Mouse (Mus musculus): ENCODE measurements around the gene Tssk2.

The Tssk2 gene

GRCm38 (mm10) chr16:17945081-17945831, 46.8 kb downstream of the Tssk2 start:
- in situ Hi-C loops (cut with MboI, MseI): no loop called here

DNA sequence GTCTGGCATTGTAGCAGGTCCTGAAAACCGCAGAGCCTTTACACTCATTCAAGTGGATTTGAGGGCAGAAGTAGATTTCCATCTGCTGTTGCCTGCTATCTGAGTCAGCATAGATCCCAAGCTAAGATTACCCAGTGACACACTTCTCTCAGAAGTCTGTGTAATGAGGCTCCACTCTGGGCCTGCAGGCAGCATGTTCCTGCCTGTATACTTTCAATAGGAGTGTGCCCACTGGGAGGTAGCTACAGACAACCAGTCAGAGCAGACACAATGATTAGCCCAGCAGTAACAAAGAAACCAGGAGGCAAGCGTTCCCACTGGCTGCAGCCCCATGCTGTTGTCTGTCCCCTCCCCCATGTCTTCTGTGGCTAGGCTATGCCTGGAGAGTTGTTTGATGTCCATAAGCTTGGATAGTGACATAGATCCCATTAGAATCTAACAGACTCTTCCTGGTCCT, 51.0 kb downstream of the Tssk2 start:
- in situ Hi-C loops (cut with MboI, MseI): no loop called here
